Mouse (Mus musculus): ENCODE data around the gene Nrp2. TPM values are rescaled to one million over a fixed set of nuclear protein-coding genes. Genes with fewer than 3 reads are reported as not detected.

Nrp2 gene
- polyA plus RNA-seq, 1 experiment from 2014 or later: 7.0 TPM

GRCm38 (mm10) chr1:62809601-62810228 lies 106.6 kb downstream of the Nrp2 start:
- no peak for ATAC-seq (ENCODE audit: extremely low read depth, insufficient number of reproducible peaks, low FRiP score, low TSS enrichment)
- 74% methylated on average over 8 of the region's 8 CpGs for WGBS
- no peaks in the 10 kb centered on the region for H3K27me3 ChIP-seq (replicated peaks)

GRCm38 (mm10) chr1:62811141-62811540 lies 108.1 kb downstream of the Nrp2 start:
- H3K4me1 ChIP-seq: peaks cover 19% of the 10 kb centered on the region
- no peak overlapping the region for H3K9ac ChIP-seq
- H3K36me3 ChIP-seq: no peaks in the 10 kb centered on the region
- H3K27me3 ChIP-seq (replicated peaks): no peaks in the 10 kb centered on the region
- no peak overlapping the region for H3K4me2 ChIP-seq
- no peaks in the 10 kb centered on the region for H3K9me3 ChIP-seq
- WGBS: 86% methylated on average over 7 of the region's 7 CpGs
- no peak overlapping the region for H3K4me3 ChIP-seq
- ATAC-seq (ENCODE audit: extremely low read depth, insufficient number of reproducible peaks, low FRiP score, low TSS enrichment): no peak
- no peak overlapping the region for H3K27ac ChIP-seq (replicated peaks)

More at GRCm38 (mm10) chr1:62809601-62810228, 106.6 kb downstream of the Nrp2 start:
- H3K9me3 ChIP-seq: no peaks in the 10 kb centered on the region
- peaks cover 19% of the 10 kb centered on the region for H3K4me1 ChIP-seq
- no peak overlapping the region for H3K9ac ChIP-seq
- no peaks in the 10 kb centered on the region for H3K36me3 ChIP-seq
- H3K4me3 ChIP-seq: no peak overlapping the region
- H3K27ac ChIP-seq (replicated peaks): no peak overlapping the region
- no peak overlapping the region for H3K4me2 ChIP-seq

GRCm38 (mm10) chr1:62812701-62813684 lies 109.9 kb downstream of the Nrp2 start:
- H3K27me3 ChIP-seq (replicated peaks): no peaks in the 10 kb centered on the region
- no peak for ATAC-seq (ENCODE audit: extremely low read depth, insufficient number of reproducible peaks, low FRiP score, low TSS enrichment)
- WGBS: 42% methylated on average over 10 of the region's 10 CpGs
- H3K27ac ChIP-seq (replicated peaks): no peak overlapping the region
- H3K4me1 ChIP-seq: peaks cover 22% of the 10 kb centered on the region
- no peaks in the 10 kb centered on the region for H3K9me3 ChIP-seq
- H3K4me2 ChIP-seq: no peak overlapping the region
- H3K9ac ChIP-seq: no peak overlapping the region
- H3K36me3 ChIP-seq: no peaks in the 10 kb centered on the region
- H3K4me3 ChIP-seq: no peak overlapping the region

- no peak overlapping the region for H3K9ac ChIP-seq
- H3K27me3 ChIP-seq (replicated peaks): no peaks in the 10 kb centered on the region
- H3K4me3 ChIP-seq: no peak overlapping the region
- H3K4me1 ChIP-seq: peaks cover 17% of the 10 kb centered on the region
- H3K9me3 ChIP-seq: no peaks in the 10 kb centered on the region
- H3K36me3 ChIP-seq: no peaks in the 10 kb centered on the region
- H3K4me2 ChIP-seq: no peak overlapping the region
- no peak overlapping the region for H3K27ac ChIP-seq (replicated peaks)
- no peak for ATAC-seq (ENCODE audit: extremely low read depth, insufficient number of reproducible peaks, low FRiP score, low TSS enrichment)
- 59% methylated on average over 1 of the region's 1 CpGs for WGBS
These were observed 110.9 kb downstream of the Nrp2 start for GRCm38 (mm10) chr1:62813938-62814337.

- ATAC-seq (ENCODE audit: extremely low read depth, insufficient number of reproducible peaks, low FRiP score, low TSS enrichment): no peak
- Histone ChIP-seq H3K27ac (replicated peaks) (no peak overlapping the region), H3K27me3 (replicated peaks) (no peaks in the 10 kb centered on the region), H3K36me3 (no peaks in the 10 kb centered on the region), H3K4me2 (no peak overlapping the region), H3K4me3 (no peak overlapping the region), H3K4me1 (peaks cover 17% of the 10 kb centered on the region), H3K9me3 (no peaks in the 10 kb centered on the region), H3K9ac (no peak overlapping the region)
- WGBS: 74% methylated on average over 7 of the region's 7 CpGs
These were observed 114.5 kb downstream of the Nrp2 start for GRCm38 (mm10) chr1:62817566-62817965.

- no peak for ATAC-seq (ENCODE audit: extremely low read depth, insufficient number of reproducible peaks, low FRiP score, low TSS enrichment)
- peaks cover 4% of the 10 kb centered on the region; the same call in 1 of the 2 replicates for H3K4me1 ChIP-seq
- H3K36me3 ChIP-seq: no peaks in the 10 kb centered on the region
- 80% methylated on average over 3 of the region's 3 CpGs for WGBS
- no peak overlapping the region for H3K9ac ChIP-seq
- no peaks in the 10 kb centered on the region for H3K9me3 ChIP-seq
- no peaks in the 10 kb centered on the region for H3K27me3 ChIP-seq (replicated peaks)
- no peak overlapping the region for H3K4me3 ChIP-seq
- H3K27ac ChIP-seq (replicated peaks): no peak overlapping the region
- H3K4me2 ChIP-seq: no peak overlapping the region
These were observed 117.1 kb downstream of the Nrp2 start for GRCm38 (mm10) chr1:62820170-62820569.

- peak overlapping the region; percentile 25; the same call in 1 of the 2 replicates for H3K27ac ChIP-seq (replicated peaks)
- WGBS: 39% methylated on average over 10 of the region's 10 CpGs
These were observed 118.7 kb downstream of the Nrp2 start for GRCm38 (mm10) chr1:62821509-62822398.

GRCm38 (mm10) chr1:62823549-62824195 lies 120.6 kb downstream of the Nrp2 start:
- 67% methylated on average over 6 of the region's 6 CpGs for WGBS
- Histone ChIP-seq H3K9me3 (no peaks in the 10 kb centered on the region), H3K4me2 (no peak overlapping the region), H3K4me1 (peaks cover 16% of the 10 kb centered on the region), H3K36me3 (no peaks in the 10 kb centered on the region), H3K9ac (no peak overlapping the region), H3K4me3 (no peak overlapping the region), H3K27me3 (replicated peaks) (no peaks in the 10 kb centered on the region), H3K27ac (replicated peaks) (no peak overlapping the region)
- ATAC-seq (ENCODE audit: extremely low read depth, insufficient number of reproducible peaks, low FRiP score, low TSS enrichment): no peak

More at GRCm38 (mm10) chr1:62821509-62822398, 118.7 kb downstream of the Nrp2 start:
- Histone ChIP-seq H3K27me3 (replicated peaks) (no peaks in the 10 kb centered on the region), H3K4me1 (peaks cover 4% of the 10 kb centered on the region; the same call in 1 of the 2 replicates), H3K9ac (no peak overlapping the region), H3K9me3 (no peaks in the 10 kb centered on the region), H3K4me2 (no peak overlapping the region), H3K36me3 (no peaks in the 10 kb centered on the region), H3K4me3 (no peak overlapping the region)
- no peak for ATAC-seq (ENCODE audit: extremely low read depth, insufficient number of reproducible peaks, low FRiP score, low TSS enrichment)

- no peak overlapping the region for H3K4me2 ChIP-seq
- H3K4me1 ChIP-seq: peaks cover 33% of the 10 kb centered on the region
- no peaks in the 10 kb centered on the region for H3K27me3 ChIP-seq (replicated peaks)
- no peaks in the 10 kb centered on the region for H3K9me3 ChIP-seq
- no peak overlapping the region for H3K9ac ChIP-seq
- no peaks in the 10 kb centered on the region for H3K36me3 ChIP-seq
- no peak overlapping the region for H3K4me3 ChIP-seq
- no peak overlapping the region for H3K27ac ChIP-seq (replicated peaks)
- WGBS: 77% methylated on average over 17 of the region's 17 CpGs
- no peak for ATAC-seq (ENCODE audit: extremely low read depth, insufficient number of reproducible peaks, low FRiP score, low TSS enrichment)
These were observed 123.0 kb downstream of the Nrp2 start for GRCm38 (mm10) chr1:62825822-62826765.

- peak overlapping the region; percentile 39; the same call in 1 of the 2 replicates for H3K27ac ChIP-seq (replicated peaks)
- WGBS: 59% methylated on average over 10 of the region's 10 CpGs
These were observed 124.2 kb downstream of the Nrp2 start for GRCm38 (mm10) chr1:62827316-62827715.

More at GRCm38 (mm10) chr1:62827316-62827715, 124.2 kb downstream of the Nrp2 start:
- no peak for ATAC-seq (ENCODE audit: extremely low read depth, insufficient number of reproducible peaks, low FRiP score, low TSS enrichment)
- no peaks in the 10 kb centered on the region for H3K9me3 ChIP-seq
- peaks cover 37% of the 10 kb centered on the region for H3K4me1 ChIP-seq
- no peak overlapping the region for H3K4me3 ChIP-seq
- H3K9ac ChIP-seq: no peak overlapping the region
- H3K4me2 ChIP-seq: no peak overlapping the region
- no peaks in the 10 kb centered on the region for H3K36me3 ChIP-seq
- no peaks in the 10 kb centered on the region for H3K27me3 ChIP-seq (replicated peaks)

Measured in heart, embryonic 13.5 days (tissue).